ENCODE assay signal across 8 mouse cellular contexts in the genomic region with DNA sequence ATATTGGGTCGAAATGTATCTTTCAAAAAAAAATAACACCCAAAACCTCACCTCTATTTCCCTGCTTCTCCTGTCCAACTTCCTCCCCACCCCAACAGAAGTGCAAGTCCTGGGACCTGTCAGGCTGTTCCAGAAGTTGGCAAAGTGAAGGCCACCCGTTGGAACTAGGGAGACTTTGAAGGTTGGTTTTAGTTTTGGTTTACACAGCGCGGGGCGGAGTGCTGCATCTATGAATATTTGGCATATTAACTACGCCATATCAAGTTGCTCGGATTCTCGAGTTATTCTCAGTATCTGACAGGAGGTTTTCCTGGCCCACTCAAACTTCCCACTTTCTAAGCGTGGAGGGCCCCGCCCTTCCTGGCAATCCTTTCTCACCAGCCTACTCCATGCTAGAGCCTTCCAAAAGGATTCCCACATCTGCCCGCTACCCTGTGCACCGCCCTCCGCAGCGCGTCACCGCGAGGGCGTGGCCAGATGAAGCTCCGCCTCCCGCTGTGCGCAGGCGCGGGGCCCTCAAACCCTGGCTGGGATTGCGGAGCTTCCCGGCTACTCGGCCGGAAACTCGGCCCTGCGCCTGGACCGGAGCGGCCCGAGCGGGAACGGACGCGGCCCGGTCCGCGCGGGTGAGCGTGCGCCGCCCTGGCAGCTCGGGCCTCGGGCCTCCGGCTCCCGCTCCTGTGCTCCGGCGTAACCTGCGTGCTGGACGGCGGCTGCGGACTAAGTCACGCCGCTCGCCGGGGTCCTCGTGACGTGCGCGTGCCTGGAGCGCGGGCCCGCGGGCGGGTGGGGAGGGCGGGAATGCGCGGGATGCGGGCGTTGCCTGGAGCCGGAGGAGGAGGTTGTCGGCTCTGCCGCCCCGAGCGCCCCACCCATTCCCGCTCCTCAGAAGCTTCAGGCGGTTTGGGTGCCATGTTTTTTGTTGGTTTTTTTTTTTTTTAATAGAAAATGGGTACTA. TPM values are rescaled to one million over a fixed set of nuclear protein-coding genes. Genes with fewer than 3 reads are reported as not detected.
DNase-seq lines count a peak whose midpoint lies in the region; ATAC-seq and TF ChIP-seq lines count a peak whose summit lies in the region.

A gene (plus strand): TSS at position 474 of the 958 bp plus-strand sequence.

- no peak; the same call in 1 of the 2 replicates for TF ChIP-seq EP300 in ES-Bruce4 (IDR thresholded peaks at IDR 0.05; ENCODE audit: insufficient read depth, low read depth, low read length)

- peaks cover 7% of the 10 kb centered on the region for H3K36me3 ChIP-seq in ES-Bruce4 (ENCODE audit: control insufficient read depth, insufficient read depth, low read length, poor library complexity, severe bottlenecking)
- 0 out of 2 replicates have a peak, but pooled peaks cover 4% of the 10 kb centered on the region for H3K36me3 ChIP-seq in forebrain, embryonic 14.5 days (ENCODE audit: control insufficient read depth, insufficient read depth, low read length)

- no peak for TF ChIP-seq CTCF in ES-Bruce4 (IDR thresholded peaks at IDR 0.05; ENCODE audit: low read depth, low read length)
- no peak for TF ChIP-seq CTCF in lung, adult 2 months (IDR thresholded peaks at IDR 0.05; ENCODE audit: insufficient read depth, low read length)

- H3K4me1 ChIP-seq in ES-Bruce4 (ENCODE audit: control insufficient read depth, insufficient read depth, low read length): peaks cover 6% of the 10 kb centered on the region
- H3K4me1 ChIP-seq in forebrain, embryonic 14.5 days (ENCODE audit: control insufficient read depth, insufficient read depth, low read length): 0 out of 2 replicates have a peak, but pooled peaks cover 2% of the 10 kb centered on the region
- H3K4me1 ChIP-seq in lung, adult 2 months (ENCODE audit: control insufficient read depth, insufficient read depth, low read length): no peaks in the 10 kb centered on the region; the same call in 1 of the 2 replicates

- ATAC-seq in cerebellum, adult (ENCODE audit: insufficient number of reproducible peaks, low FRiP score, low TSS enrichment): peak; percentile 92
- ATAC-seq in forebrain, embryonic 14.5 days: peak; percentile 99
- peak; percentile 86 for ATAC-seq in neutrophil, adult 5-6 weeks (ENCODE audit: extremely low read depth, insufficient number of reproducible peaks, low FRiP score, poor library complexity, severe bottlenecking)

- H3K9me3 ChIP-seq in ES-Bruce4 (replicated peaks; ENCODE audit: control insufficient read depth, insufficient read depth, low read length, poor library complexity, severe bottlenecking): no peaks in the 10 kb centered on the region
- H3K9me3 ChIP-seq in forebrain, embryonic 14.5 days (replicated peaks; ENCODE audit: control insufficient read depth, low read length): no peaks in the 10 kb centered on the region

- peak within 1 kb of the TSS; percentile 75 for H3K27ac ChIP-seq in ES-Bruce4 (ENCODE audit: insufficient read depth, low read length)
- peak within 1 kb of the TSS; percentile 96 for H3K27ac ChIP-seq in forebrain, embryonic 14.5 days (ENCODE audit: low read depth, low read length)

- DNase-seq in forebrain, embryonic 14.5 days (ENCODE audit: low spot score): peak; percentile 95
- peak; percentile 97 for DNase-seq in heart, postnatal 25 days (ENCODE audit: low spot score)
- peak; percentile 97 to 98 for DNase-seq in layer of hippocampus, adult 18-20 months (ENCODE audit: low spot score in 2 of 2)
- peak; percentile 100 for DNase-seq in lung, adult 2 months
- peak; percentile 88 to 90 for DNase-seq in thymus, adult 18-20 months

- peak within 1 kb of the TSS; percentile 58 for H3K4me2 ChIP-seq in forebrain, embryonic 14.5 days (ENCODE audit: low read length)

- H3K9ac ChIP-seq in ES-Bruce4 (ENCODE audit: low read depth, poor library complexity, severe bottlenecking): peak within 1 kb of the TSS; percentile 77
- peak within 1 kb of the TSS; percentile 81 for H3K9ac ChIP-seq in forebrain, embryonic 14.5 days (ENCODE audit: low read length)

- no peak for TF ChIP-seq POLR2A in ES-Bruce4 (IDR thresholded peaks at IDR 0.05; ENCODE audit: insufficient read depth, low read length)
- peak; percentile 81 for TF ChIP-seq POLR2A in lung, adult 2 months (IDR thresholded peaks at IDR 0.05; ENCODE audit: borderline replicate concordance, extremely low read depth, low read depth, low read length)

- no peaks in the 10 kb centered on the region for H3K27me3 ChIP-seq in ES-Bruce4 (ENCODE audit: control insufficient read depth, insufficient read depth, low read length, poor library complexity, severe bottlenecking)
- no peaks in the 10 kb centered on the region for H3K27me3 ChIP-seq in forebrain, embryonic 14.5 days (replicated peaks; ENCODE audit: control insufficient read depth, insufficient read depth, low read length)

- intact Hi-C loops in heart, postnatal 25 days (cut with DNase I): loop anchor here (2.0 to 10.0 kb wide), 3 partner anchors 68 to 210 kb away; a partner anchor contains a TSS

- H3K4me3 ChIP-seq in ES-Bruce4 (ENCODE audit: low read depth, low read length): peak within 1 kb of the TSS; percentile 73
- H3K4me3 ChIP-seq in forebrain, embryonic 14.5 days (ENCODE audit: low read depth, low read length): peak within 1 kb of the TSS; percentile 66
- peak within 1 kb of the TSS; percentile 87 for H3K4me3 ChIP-seq in lung, adult 2 months (replicated peaks; ENCODE audit: extremely low read depth, low read depth, low read length)

- WGBS in forebrain, embryonic 14.5 days: 3% methylated on average over 76 of the region's 78 CpGs
- WGBS in lung, adult 2 months: 1% methylated on average over 78 of the region's 78 CpGs

RNA-seq across cellular contexts. Expression of the gene that starts here (rescaled TPM):
- polyA plus RNA-seq in ES-Bruce4 (2011; ENCODE audit: insufficient read depth, insufficient read length, low read depth, missing spikeins): 17.9 and 22.0 TPM in 2 replicates
- 17.0 and 18.1 TPM in 2 replicates for polyA plus RNA-seq in forebrain, embryonic 14.5 days (2014; fragmentation: Nextera tagmentation; extraction: Ambion mirVana)
- total RNA-seq in heart, postnatal 25 days (2021): 10 to 100 TPM; 11.4 to 11.7 TPM
- 10 to 100 TPM in 1 of 2 experiments, 1 to 10 TPM in 1; 9.2 to 10.0 TPM for total RNA-seq in layer of hippocampus, adult 18-20 months (2021)
- 2.1 and 3.6 TPM in 2 replicates for polyA plus RNA-seq in lung, adult 2 months (2012; rRNA removed)
- 14.2 and 14.7 TPM in 2 replicates for total RNA-seq in neutrophil, adult 5-6 weeks (2017)

Comparison
In these comparisons a context has a peak if more than half of its experiments do, and no peak if none do; other contexts are left out.
1. Peak in every context shown above with its lines: DNase-seq, ATAC-seq, H3K4me3 ChIP-seq and H3K27ac ChIP-seq.